Mouse (Mus musculus) heart, embryonic 11.5 days (tissue): ENCODE measurements around the gene Plaur. TPM values are rescaled to one million over a fixed set of nuclear protein-coding genes. Genes with fewer than 3 reads are reported as not detected.
A peak's percentile ranks its signal among the peaks of the same experiment; 100 is the strongest.
"Not testable (repeated sequence)": the region's sequence is repeated elsewhere in the genome, so short reads cannot be mapped to it uniquely, and the experiment has no call there.

Experiments
- ATAC-seq: fragments of 200-750 bp; cut with Nextera tagmentation; replicated peaks from 2 replicates; pipeline ENCODE4 v1.8.0; 2017; ENCODE audit warnings: moderate library complexity; ENCODE audit not compliant: insufficient number of reproducible peaks, low FRiP score, low TSS enrichment
- H3K27ac ChIP-seq: fragments of 300-500 bp; sonication (generic); 2 replicates; pipeline ENCODE4 v1.5.1; 2014; ENCODE audit warnings: mild to moderate bottlenecking, low read depth, low read length
- H3K27me3 ChIP-seq: fragments of 300-500 bp; sonication (generic); 2 replicates; pipeline ENCODE4 v1.6.1; 2014; ENCODE audit warnings: mild to moderate bottlenecking, low read length, mixed read lengths; ENCODE audit not compliant: control insufficient read depth, insufficient read depth
- H3K36me3 ChIP-seq: fragments of 300-500 bp; sonication (generic); 2 replicates; pipeline ENCODE4 v1.6.1; 2014; ENCODE audit warnings: mild to moderate bottlenecking, low read length, moderate library complexity, mixed read lengths; ENCODE audit not compliant: control insufficient read depth, insufficient read depth
- H3K4me1 ChIP-seq: fragments of 300-500 bp; sonication (generic); 2 replicates; pipeline ENCODE4 v1.6.1; 2014; ENCODE audit warnings: low read length; ENCODE audit not compliant: control insufficient read depth, insufficient read depth
- H3K4me2 ChIP-seq: fragments of 300-500 bp; sonication (generic); 2 replicates; pipeline ENCODE4 v1.6.1; 2014; ENCODE audit warnings: mild to moderate bottlenecking, moderate library complexity
- H3K4me3 ChIP-seq: fragments of 300-500 bp; sonication (generic); 2 replicates; pipeline ENCODE4 v1.5.1; 2014; ENCODE audit warnings: low read depth, low read length
- H3K9ac ChIP-seq: fragments of 300-500 bp; sonication (generic); 2 replicates; pipeline ENCODE4 v1.6.1; 2014; ENCODE audit warnings: mild to moderate bottlenecking, low read depth, low read length, moderate library complexity
- H3K9me3 ChIP-seq: fragments of 300-500 bp; sonication (generic); replicated peaks from 2 replicates; pipeline ENCODE4 v1.6.1; 2016; ENCODE audit warnings: low read length; ENCODE audit not compliant: control insufficient read depth
- WGBS: fragments of 180-500 bp; shearing (Covaris S2); extraction: QIAGEN DNeasy Blood & Tissue Kit; methylation state at CpG from one replicate; pipeline ENCODE4 v1.1.7; 2014; ENCODE audit not compliant: insufficient replicate concordance; 5-methylcytosine and 5-hydroxymethylcytosine counted together
- polyA plus RNA-seq: library from polyadenylated mRNA; unstranded; fragments of >200 nt; fragmentation: Nextera tagmentation; extraction: Ambion mirVana; gene quantifications from 2 replicates; pipeline ENCODE4 v1.2.1, GENCODE M21; 2014

The Plaur gene
- polyA plus RNA-seq, 1 experiment from 2014 or later: 6.9 TPM

- H3K9ac ChIP-seq: no peak overlapping the region
- WGBS: 78% methylated on average over 5 of the region's 5 CpGs
- no peak overlapping the region for H3K4me2 ChIP-seq
- no peaks in the 10 kb centered on the region for H3K36me3 ChIP-seq
- no peaks in the 10 kb centered on the region; the same call in 1 of the 2 replicates for H3K4me1 ChIP-seq
- no peak for ATAC-seq
- H3K27me3 ChIP-seq: peaks cover 39% of the 10 kb centered on the region
- no peaks in the 10 kb centered on the region for H3K9me3 ChIP-seq
- H3K27ac ChIP-seq: no peak overlapping the region
- H3K4me3 ChIP-seq: no peak overlapping the region
These were observed 16.6 kb downstream of the Plaur start for GRCm38 (mm10) chr7:24478911-24479310.

GRCm38 (mm10) chr7:24479685-24480084 is 17.4 kb downstream of the Plaur start:
- Histone ChIP-seq H3K36me3 (no peaks in the 10 kb centered on the region), H3K27ac (no peak overlapping the region), H3K9me3 (no peaks in the 10 kb centered on the region), H3K27me3 (peaks cover 45% of the 10 kb centered on the region), H3K4me3 (no peak overlapping the region), H3K4me2 (no peak overlapping the region), H3K4me1 (no peaks in the 10 kb centered on the region; the same call in 1 of the 2 replicates), H3K9ac (no peak overlapping the region)
- 97% methylated on average over 2 of the region's 2 CpGs for WGBS
- no peak for ATAC-seq

- no peak overlapping the region for H3K27ac ChIP-seq
- WGBS: 60% methylated on average over 18 of the region's 18 CpGs
- no peaks in the 10 kb centered on the region for H3K9me3 ChIP-seq
- no peak overlapping the region for H3K4me3 ChIP-seq
- H3K4me2 ChIP-seq: no peak overlapping the region
- ATAC-seq: no peak
- no peaks in the 10 kb centered on the region; the same call in 1 of the 2 replicates for H3K4me1 ChIP-seq
- no peaks in the 10 kb centered on the region for H3K36me3 ChIP-seq
- H3K27me3 ChIP-seq: peaks cover 47% of the 10 kb centered on the region
- H3K9ac ChIP-seq: no peak overlapping the region
These were observed 18.0 kb downstream of the Plaur start for GRCm38 (mm10) chr7:24480121-24480941.

- ATAC-seq: 0 out of 2 replicates have a peak, but pooled peaks have one; percentile 27
- no peaks in the 10 kb centered on the region for H3K36me3 ChIP-seq
- peak overlapping the region; percentile 82 for H3K4me2 ChIP-seq
- H3K27me3 ChIP-seq: peaks cover 52% of the 10 kb centered on the region
- no peaks in the 10 kb centered on the region; the same call in 1 of the 2 replicates for H3K4me1 ChIP-seq
- H3K4me3 ChIP-seq: peak overlapping the region; percentile 65
- H3K9me3 ChIP-seq: no peaks in the 10 kb centered on the region
- H3K27ac ChIP-seq: no peak overlapping the region
- WGBS: 16% methylated on average over 14 of the region's 14 CpGs
- peak overlapping the region; percentile 68; the same call in 1 of the 2 replicates for H3K9ac ChIP-seq
These were observed 18.7 kb downstream of the Plaur start for GRCm38 (mm10) chr7:24480986-24481473.

- WGBS: 1% methylated on average over 51 of the region's 83 CpGs
- ATAC-seq: peak; percentile 64
- peaks cover 54% of the 10 kb centered on the region for H3K27me3 ChIP-seq
These were observed 19.4 kb downstream of the Plaur start, which contains the start of gene Cadm4 for GRCm38 (mm10) chr7:24481474-24482207. Gene Cadm4, plus strand, starts transcription at chr7:24482023.

DNA sequence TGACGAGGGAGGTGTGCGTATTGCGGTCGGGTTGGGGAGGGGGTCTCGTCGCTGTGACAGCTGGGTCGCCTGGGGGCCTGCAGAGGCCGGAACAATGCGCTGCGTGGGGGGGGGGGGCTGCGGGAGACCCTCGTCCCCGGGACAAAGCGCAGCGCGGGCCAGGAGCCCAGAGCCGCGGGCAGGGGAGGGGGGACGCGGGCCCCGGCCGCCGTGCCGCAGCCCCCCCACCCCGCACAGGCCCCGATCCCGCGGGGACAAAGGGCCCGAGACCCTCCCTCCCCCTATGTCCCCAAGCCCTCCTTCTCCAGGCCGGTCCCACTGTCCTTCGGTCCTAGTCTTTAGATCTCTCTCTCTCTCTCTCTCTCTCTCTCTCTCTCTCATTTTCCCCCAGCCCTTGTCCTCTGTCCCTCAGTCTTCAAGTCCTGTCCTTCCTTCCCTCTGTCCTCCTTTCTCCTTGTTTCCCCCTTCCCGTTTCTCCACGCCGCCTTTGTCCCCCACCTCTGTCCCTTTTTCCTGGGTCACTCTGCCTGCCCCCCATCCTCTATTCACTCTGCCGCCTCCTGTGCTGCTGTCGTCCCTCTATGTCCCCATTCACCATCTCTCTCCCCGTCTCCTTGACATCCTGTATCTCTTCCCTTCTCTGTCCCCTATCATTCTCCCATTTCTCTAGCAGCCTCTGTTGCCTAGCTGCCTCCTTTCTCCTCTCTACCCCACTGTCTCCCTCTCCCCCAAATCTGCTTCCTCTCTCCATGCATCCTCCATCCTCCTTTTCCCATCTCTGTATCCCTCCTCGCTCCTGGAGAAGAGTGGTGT is 20.1 kb downstream of the Plaur start:
- WGBS: 3% methylated on average over 26 of the region's 38 CpGs
- peak overlapping the region; percentile 68 for H3K9ac ChIP-seq
- H3K27me3 ChIP-seq: peaks cover 54% of the 10 kb centered on the region
- H3K27ac ChIP-seq: no peak overlapping the region
- no peaks in the 10 kb centered on the region; the same call in 1 of the 2 replicates for H3K4me1 ChIP-seq
- peak overlapping the region; percentile 65 for H3K4me3 ChIP-seq
- no peaks in the 10 kb centered on the region for H3K9me3 ChIP-seq
- H3K4me2 ChIP-seq: peak overlapping the region; percentile 82
- ATAC-seq: no peak
- H3K36me3 ChIP-seq: no peaks in the 10 kb centered on the region

More at GRCm38 (mm10) chr7:24481474-24482207, 19.4 kb downstream of the Plaur start, which contains the start of gene Cadm4:
- Histone ChIP-seq H3K27ac (no peak within 1 kb of the TSS), H3K4me1 (no peaks in the 10 kb centered on the region; the same call in 1 of the 2 replicates), H3K4me2 (peak within 1 kb of the TSS; percentile 82), H3K9ac (peak within 1 kb of the TSS; percentile 68), H3K36me3 (no peaks in the 10 kb centered on the region), H3K9me3 (no peaks in the 10 kb centered on the region), H3K4me3 (peak within 1 kb of the TSS; percentile 65)

DNA sequence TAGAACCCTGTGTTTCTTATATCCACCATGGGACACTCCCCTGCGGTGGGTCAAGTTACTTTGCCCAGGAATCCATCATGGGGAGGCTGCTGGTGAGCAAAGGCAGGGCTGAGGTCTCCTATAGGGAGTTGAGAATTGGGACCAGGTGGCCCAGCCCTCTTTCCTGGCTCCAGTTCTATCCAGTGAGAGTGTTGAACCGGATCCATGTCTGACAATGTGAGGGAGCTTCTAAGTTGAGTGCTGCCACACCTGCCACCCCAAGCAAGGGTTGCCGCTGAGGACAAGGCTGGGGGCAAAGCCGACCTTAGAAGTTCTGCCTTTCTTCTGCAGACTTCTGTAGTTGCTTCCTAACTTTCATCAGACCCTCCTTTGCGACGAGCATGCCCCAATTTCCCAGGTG is 21.0 kb downstream of the Plaur start:
- not testable (repeated sequence) for H3K9ac ChIP-seq, H3K4me2 ChIP-seq, H3K9me3 ChIP-seq, H3K4me3 ChIP-seq, H3K4me1 ChIP-seq, H3K36me3 ChIP-seq, ATAC-seq, H3K27ac ChIP-seq
- H3K27me3 ChIP-seq: peaks cover 54% of the 10 kb centered on the region
- WGBS: 46% methylated on average over 6 of the region's 6 CpGs

- ATAC-seq: no peak
These were observed 23.2 kb downstream of the Plaur start for GRCm38 (mm10) chr7:24485481-24485880.

More at GRCm38 (mm10) chr7:24485481-24485880, 23.2 kb downstream of the Plaur start:
- Histone ChIP-seq H3K36me3 (no peaks in the 10 kb centered on the region), H3K9ac (no peak overlapping the region), H3K4me3 (no peak overlapping the region), H3K9me3 (no peaks in the 10 kb centered on the region), H3K4me2 (no peak overlapping the region), H3K4me1 (no peaks in the 10 kb centered on the region; the same call in 1 of the 2 replicates), H3K27ac (no peak overlapping the region), H3K27me3 (peaks cover 45% of the 10 kb centered on the region)
- 72% methylated on average over 9 of the region's 9 CpGs for WGBS
